Mouse (Mus musculus) G1E-ER4 (cell line): Measurements from ENCODE around the gene Adgrl1. TPM values are rescaled to one million over a fixed set of nuclear protein-coding genes. Genes with fewer than 3 reads are reported as not detected.

Experiments used
- GATA1 ChIP-seq: IDR thresholded peaks from one replicate; pipeline ENCODE4 v1.8.0; 2012; ENCODE audit warnings: low read length, inconsistent platforms
- polyA plus RNA-seq: library from polyadenylated mRNA; stranded (reverse); fragments of >175 nt; gene quantifications from 2 replicates; pipeline ENCODE4 v1.2.3, GENCODE M21; 2012

Adgrl1 gene
- 28.6 and 31.7 TPM in 2 replicates for polyA plus RNA-seq

GRCm38 (mm10) chr8:83899363-83900252, at the start of gene Adgrl1:
Adgrl1 (plus strand) TSS chr8:83900105.
- no peak for TF ChIP-seq GATA1

- TF ChIP-seq GATA1, result no peak
Observed at GRCm38 (mm10) chr8:83852329-83852728, 47.6 kb upstream of the Adgrl1 start.

- no peak for TF ChIP-seq GATA1
Observed at GRCm38 (mm10) chr8:83853323-83854050, 46.4 kb upstream of the Adgrl1 start.

DNA sequence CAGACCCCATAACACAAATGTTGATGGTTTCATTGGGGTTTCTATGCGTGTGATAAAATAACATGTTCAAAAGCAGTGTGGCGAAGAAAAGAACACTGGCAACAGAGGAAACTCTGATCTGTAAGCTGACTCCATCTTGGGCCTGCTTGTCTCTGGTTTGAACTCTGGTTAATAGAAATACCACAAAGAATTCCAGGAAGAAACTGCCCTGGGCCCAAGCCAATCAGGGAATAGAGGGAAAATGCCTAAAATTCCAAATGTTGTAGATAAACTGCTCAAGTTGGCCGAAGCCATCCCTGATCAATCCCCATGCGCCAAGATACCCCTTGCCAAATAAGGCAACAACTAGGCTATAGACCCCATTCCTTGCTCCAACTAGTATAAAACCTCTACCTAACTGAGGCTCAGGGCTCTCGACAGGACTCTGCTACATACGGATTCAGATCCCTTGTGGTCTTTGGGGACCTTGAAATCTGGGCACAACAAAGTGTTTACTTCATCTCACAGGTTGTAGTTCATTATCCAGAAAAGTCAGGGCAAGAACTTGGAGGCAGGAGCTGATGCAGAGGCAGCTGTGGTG, 43.3 kb upstream of the Adgrl1 start:
- no peak for TF ChIP-seq GATA1

GRCm38 (mm10) chr8:83862439-83863268, 37.3 kb upstream of the Adgrl1 start:
- no peak for TF ChIP-seq GATA1

DNA sequence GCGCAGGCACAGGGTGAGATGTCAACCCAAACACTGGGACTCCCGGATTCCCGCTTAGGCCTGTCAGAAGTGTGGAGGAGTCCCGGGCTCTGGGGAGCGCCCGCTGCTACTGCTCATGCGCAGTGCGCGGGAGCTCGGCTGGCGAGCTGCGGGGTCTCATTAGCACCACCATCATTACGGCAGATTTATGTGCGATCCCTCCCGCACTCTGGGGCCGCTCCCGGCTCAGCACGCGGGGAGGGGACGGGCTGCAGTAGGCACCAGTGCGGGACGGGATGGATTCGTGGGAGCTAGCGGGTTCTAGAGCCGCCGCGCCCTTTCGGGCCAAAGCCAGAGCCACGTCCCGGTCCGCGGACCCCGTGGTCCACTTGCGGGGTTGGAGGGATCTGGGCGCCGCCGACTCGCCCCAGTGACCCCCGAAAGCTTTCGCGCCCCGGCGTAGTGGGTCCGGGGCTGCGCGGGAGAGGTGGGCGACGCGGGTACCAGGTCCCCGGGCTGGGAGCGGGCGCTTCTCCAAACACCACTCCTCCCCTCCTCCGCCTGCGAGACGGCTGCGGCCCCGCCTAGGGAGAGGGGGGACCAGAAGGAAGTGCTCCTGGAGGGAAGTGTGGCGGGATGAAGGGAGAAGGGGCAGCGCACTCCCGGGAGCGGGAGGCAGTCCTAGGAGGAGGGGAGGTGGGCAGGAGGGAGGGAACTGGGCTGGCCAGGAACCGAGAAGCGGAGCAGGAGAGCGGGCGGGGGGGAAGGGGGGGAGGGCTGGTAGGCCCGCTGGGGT, 24.8 kb upstream of the Adgrl1 start:
- TF ChIP-seq GATA1, result no peak

DNA sequence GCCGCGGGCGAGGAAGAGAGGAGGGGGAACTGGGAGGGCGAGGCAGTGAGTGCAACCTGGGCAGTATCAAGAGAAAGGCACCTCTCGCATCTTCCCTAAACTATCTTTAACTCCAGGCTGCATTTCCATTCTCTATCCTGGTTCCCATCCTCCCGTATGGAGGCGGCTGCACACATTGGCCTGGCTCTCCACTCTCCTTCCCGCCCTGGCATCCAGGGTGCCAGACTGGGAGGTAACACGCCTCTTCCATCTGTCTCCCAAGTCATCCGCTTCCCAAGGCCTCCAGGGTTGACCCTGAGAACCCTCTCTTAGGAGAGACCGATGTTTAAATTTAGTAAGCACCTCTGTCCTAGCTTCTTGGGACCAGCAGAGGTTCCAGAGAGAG, 24.3 kb upstream of the Adgrl1 start:
- no peak for TF ChIP-seq GATA1

GRCm38 (mm10) chr8:83876080-83876837, 23.6 kb upstream of the Adgrl1 start:
- no peak for TF ChIP-seq GATA1

GRCm38 (mm10) chr8:83876838-83877223, 23.1 kb upstream of the Adgrl1 start:
- TF ChIP-seq GATA1, result no peak

DNA sequence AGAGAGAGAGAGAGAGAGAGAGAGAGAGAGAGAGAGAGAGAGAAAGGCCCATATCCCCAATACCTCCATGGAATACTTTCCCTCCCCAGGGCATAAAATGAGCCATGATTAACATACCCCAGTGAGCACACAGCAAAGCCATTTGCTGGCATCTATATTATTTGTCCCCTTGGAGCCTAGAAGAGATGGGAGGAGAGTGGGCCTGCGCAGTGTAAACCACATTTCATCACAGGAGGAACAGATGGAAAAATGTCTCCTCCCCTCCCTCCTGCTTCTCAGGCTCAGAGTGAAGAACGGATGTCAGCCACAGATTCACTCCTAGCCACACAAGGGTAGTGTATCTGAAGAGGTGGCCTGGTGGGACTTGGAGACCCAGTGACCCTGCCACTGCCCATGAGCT, 11.5 kb upstream of the Adgrl1 start:
- TF ChIP-seq GATA1, result no peak

GRCm38 (mm10) chr8:83892061-83892460, 7.8 kb upstream of the Adgrl1 start:
- TF ChIP-seq GATA1, result no peak

GRCm38 (mm10) chr8:83893915-83894314, 6.0 kb upstream of the Adgrl1 start:
- no peak for TF ChIP-seq GATA1

DNA sequence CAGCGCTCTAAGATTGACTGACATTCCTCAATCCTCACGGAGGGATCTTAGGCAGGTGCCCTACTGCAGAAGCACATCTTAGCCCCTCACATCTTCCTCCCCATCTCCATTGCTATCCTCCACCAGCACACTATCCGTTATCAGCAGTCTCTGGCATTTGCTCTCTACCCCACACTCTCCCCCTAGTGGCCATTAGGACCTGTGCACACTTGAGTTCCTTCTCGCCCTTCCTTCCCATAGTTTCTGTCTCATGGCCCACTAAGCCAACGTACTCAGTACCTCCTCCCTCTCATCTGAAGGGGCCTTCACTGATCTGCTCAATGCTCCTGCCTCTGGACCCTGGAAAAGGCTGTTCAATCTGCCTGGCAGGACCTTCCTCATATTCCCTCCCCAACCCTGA, 4.0 kb upstream of the Adgrl1 start:
- TF ChIP-seq GATA1, result no peak

DNA sequence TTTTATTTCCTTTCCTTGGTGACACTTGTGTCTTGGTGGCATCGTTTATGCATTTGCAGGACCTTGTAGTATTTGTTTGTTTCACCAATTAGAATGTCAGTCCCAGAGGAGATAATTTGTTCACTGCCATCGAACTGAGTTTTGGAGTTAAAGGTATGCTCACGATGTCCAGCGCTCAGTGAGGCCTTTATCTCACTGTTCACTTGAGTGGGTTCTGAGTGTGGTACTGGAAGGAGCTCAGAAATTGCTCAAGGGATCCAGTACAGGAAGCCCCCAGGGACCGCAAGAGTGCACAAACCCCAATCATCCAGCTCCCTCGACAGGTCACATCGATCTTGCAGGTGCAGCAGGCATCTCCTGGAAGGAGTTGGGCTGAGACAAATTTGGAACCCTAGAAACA, 3.4 kb upstream of the Adgrl1 start:
- no peak for TF ChIP-seq GATA1
